Mouse (Mus musculus): Measurements from ENCODE around the gene Ntn5. TPM values are rescaled to one million over a fixed set of nuclear protein-coding genes. Genes with fewer than 3 reads are reported as not detected.

Gene Ntn5
- total and polyA plus RNA-seq, 3 experiments, result 0.08 to 0.57 TPM; not detected in 1

- H3K4me3 ChIP-seq (replicated peaks in 1 of 3; ENCODE audit: low read depth in 2 of 3, low read length in 2 of 3, poor library complexity in 1 of 3), result no peak within 1 kb of the TSS
- TF ChIP-seq IRF4 (IDR thresholded peaks at IDR 0.05; ENCODE audit: low read depth, low read length), result no peak
- no peak for TF ChIP-seq CTCF (conservative IDR thresholded peaks at IDR 0.05 in 1 of 2, IDR thresholded peaks at IDR 0.05 in 1 of 2; ENCODE audit: low read depth in 2 of 2, low read length in 2 of 2)
- TF ChIP-seq USF2 (conservative IDR thresholded peaks at IDR 0.05; ENCODE audit: low read depth, low read length), result no peak
- TF ChIP-seq RAD21 (IDR thresholded peaks at IDR 0.05; ENCODE audit: low read depth, low read length), result no peak
- no peak for TF ChIP-seq JUND (conservative IDR thresholded peaks at IDR 0.05; ENCODE audit: low read depth, low read length)
- no peak for TF ChIP-seq ELF1 (IDR thresholded peaks at IDR 0.05; ENCODE audit: low read depth, low read length)
- peaks cover 77 to 96% of the 10 kb centered on the region in 2 experiments for H3K36me3 ChIP-seq (replicated peaks in 1 of 2; ENCODE audit: control insufficient read depth in 1 of 2, insufficient read depth in 1 of 2, low read length in 1 of 2)
- DNase-seq (ENCODE audit: extremely low read depth), result no peak
- dilution Hi-C loops (cut with MboI; ENCODE audit: extremely low pct_ligation_motif_present, extremely low pct_unique_long_range_greater_than_20kb, low sequenced_read_pairs) (no loop called here), in situ Hi-C loops (cut with MboI; ENCODE audit: low pct_ligation_motif_present, low pct_unique_long_range_greater_than_20kb, low sequenced_read_pairs) (no loop called here)
- peaks cover 2 to 20% of the 10 kb centered on the region in 2 experiments; a peak in 2 of 4 replicates for H3K4me1 ChIP-seq (ENCODE audit: control insufficient read depth in 1 of 2, insufficient read depth in 2 of 2)
- no peaks in the 10 kb centered on the region for H3K9me3 ChIP-seq (replicated peaks; ENCODE audit: low read length)
- no peak within 1 kb of the TSS for H3K4me2 ChIP-seq (ENCODE audit: insufficient read depth, low read depth, poor library complexity, severe bottlenecking)
- no peaks in the 10 kb centered on the region for H3K27me3 ChIP-seq (replicated peaks)
- H3K9ac ChIP-seq (ENCODE audit: insufficient read depth, low read depth), result no peak within 1 kb of the TSS
- no peak within 1 kb of the TSS for H3K27ac ChIP-seq (ENCODE audit: insufficient read depth, low read depth)
- H3K79me2 ChIP-seq (replicated peaks; ENCODE audit: control insufficient read depth, extremely low read depth, insufficient read depth, poor library complexity, severe bottlenecking), result no peaks in the 10 kb centered on the region; the same call in 1 of the 2 replicates
Observed at GRCm38 (mm10) chr7:45725713-45726112, 41.9 kb downstream of the Ntn5 start, which contains the start of gene Spaca4. Spaca4 (minus strand) TSS chr7:45725813.

- dilution Hi-C loops (cut with MboI; ENCODE audit: extremely low pct_ligation_motif_present, extremely low pct_unique_long_range_greater_than_20kb, low sequenced_read_pairs) (no loop called here), in situ Hi-C loops (cut with MboI; ENCODE audit: low pct_ligation_motif_present, low pct_unique_long_range_greater_than_20kb, low sequenced_read_pairs) (no loop called here)
- Histone ChIP-seq H3K4me1 (ENCODE audit: control insufficient read depth in 1 of 2, insufficient read depth in 2 of 2) (peaks cover 0 to 18% of the 10 kb centered on the region in 2 experiments; a peak in 2 of 4 replicates), H3K4me2 (ENCODE audit: insufficient read depth, low read depth, poor library complexity, severe bottlenecking) (no peak overlapping the region), H3K27me3 (replicated peaks) (no peaks in the 10 kb centered on the region), H3K9me3 (replicated peaks; ENCODE audit: low read length) (no peaks in the 10 kb centered on the region), H3K4me3 (replicated peaks in 1 of 3; ENCODE audit: low read depth in 2 of 3, low read length in 2 of 3, poor library complexity in 1 of 3) (no peak overlapping the region), H3K36me3 (replicated peaks in 1 of 2; ENCODE audit: control insufficient read depth in 1 of 2, insufficient read depth in 1 of 2, low read length in 1 of 2) (peaks cover 71 to 89% of the 10 kb centered on the region in 2 experiments), H3K27ac (ENCODE audit: insufficient read depth, low read depth) (no peak overlapping the region), H3K9ac (ENCODE audit: insufficient read depth, low read depth) (no peak overlapping the region), H3K79me2 (replicated peaks; ENCODE audit: control insufficient read depth, extremely low read depth, insufficient read depth, poor library complexity, severe bottlenecking) (no peaks in the 10 kb centered on the region)
- TF ChIP-seq EP300 (IDR thresholded peaks at IDR 0.05; ENCODE audit: low read length) (no peak), TBP (conservative IDR thresholded peaks at IDR 0.05; ENCODE audit: low read depth, low read length) (no peak), MAFK (IDR thresholded peaks at IDR 0.05; ENCODE audit: insufficient replicate concordance, low read length) (no peak), TCF12 (IDR thresholded peaks at IDR 0.05; ENCODE audit: low read depth, low read length) (no peak), ZC3H11A (IDR thresholded peaks at IDR 0.05; ENCODE audit: low read depth, low read length) (no peak), PAX5 (IDR thresholded peaks at IDR 0.05; ENCODE audit: low read length) (no peak), SMC3 (IDR thresholded peaks at IDR 0.05; ENCODE audit: low read depth, low read length) (no peak), MAX (IDR thresholded peaks at IDR 0.05; ENCODE audit: low read length) (no peak), ZNF384 (IDR thresholded peaks at IDR 0.05; ENCODE audit: low read depth, low read length) (no peak), MYC (IDR thresholded peaks at IDR 0.05; ENCODE audit: low read depth, low read length) (no peak), HCFC1 (IDR thresholded peaks at IDR 0.05; ENCODE audit: low read depth, low read length) (no peak), CTCF (conservative IDR thresholded peaks at IDR 0.05 in 1 of 2, IDR thresholded peaks at IDR 0.05 in 1 of 2; ENCODE audit: low read depth in 2 of 2, low read length in 2 of 2) (no peak)
- DNase-seq (ENCODE audit: extremely low read depth), result no peak
Observed at GRCm38 (mm10) chr7:45726419-45726818, 42.6 kb downstream of the Ntn5 start.

Measured in CH12.LX (cell line).